Mouse (Mus musculus) myocyte (in vitro differentiated cells): Measurements from ENCODE around the gene Cirbp.

Experiments used
- E2F4 ChIP-seq: IDR thresholded peaks from one replicate; pipeline ENCODE4 v1.6.1; 2011; ENCODE audit warnings: mild to moderate bottlenecking, control low read depth, moderate library complexity; ENCODE audit not compliant: insufficient read depth
- MYOD1 ChIP-seq, 3 experiments: IDR thresholded peaks; one replicate each; pipeline ENCODE4 v1.6.1; 2011; ENCODE audit warnings: control low read depth in 2 of 3, low read depth in 2 of 3, mild to moderate bottlenecking in 2 of 3, moderate library complexity in 1 of 3; ENCODE audit not compliant: insufficient read length in 2 of 3, control insufficient read depth in 1 of 3
- MYOG ChIP-seq, 3 experiments: IDR thresholded peaks; one replicate each; pipeline ENCODE4 v1.6.1; 2011; ENCODE audit warnings: control low read depth in 2 of 3, low read depth in 2 of 3, mild to moderate bottlenecking in 2 of 3; ENCODE audit not compliant: insufficient read length in 2 of 3, control insufficient read depth in 1 of 3, insufficient read depth in 1 of 3
- POLR2A ChIP-seq: IDR thresholded peaks from one replicate; pipeline ENCODE4 v1.6.1; 2011; ENCODE audit warnings: low read depth, mild to moderate bottlenecking, control low read depth, moderate library complexity; ENCODE audit not compliant: insufficient read length
- TCF12 ChIP-seq: IDR thresholded peaks from one replicate; pipeline ENCODE4 v1.6.1; 2011; ENCODE audit warnings: mild to moderate bottlenecking, control low read depth; ENCODE audit not compliant: poor library complexity, insufficient read depth, severe bottlenecking
- USF1 ChIP-seq: IDR thresholded peaks from one replicate; pipeline ENCODE4 v1.6.1; 2011; ENCODE audit warnings: low read depth, mild to moderate bottlenecking, control low read depth, moderate library complexity

DNA sequence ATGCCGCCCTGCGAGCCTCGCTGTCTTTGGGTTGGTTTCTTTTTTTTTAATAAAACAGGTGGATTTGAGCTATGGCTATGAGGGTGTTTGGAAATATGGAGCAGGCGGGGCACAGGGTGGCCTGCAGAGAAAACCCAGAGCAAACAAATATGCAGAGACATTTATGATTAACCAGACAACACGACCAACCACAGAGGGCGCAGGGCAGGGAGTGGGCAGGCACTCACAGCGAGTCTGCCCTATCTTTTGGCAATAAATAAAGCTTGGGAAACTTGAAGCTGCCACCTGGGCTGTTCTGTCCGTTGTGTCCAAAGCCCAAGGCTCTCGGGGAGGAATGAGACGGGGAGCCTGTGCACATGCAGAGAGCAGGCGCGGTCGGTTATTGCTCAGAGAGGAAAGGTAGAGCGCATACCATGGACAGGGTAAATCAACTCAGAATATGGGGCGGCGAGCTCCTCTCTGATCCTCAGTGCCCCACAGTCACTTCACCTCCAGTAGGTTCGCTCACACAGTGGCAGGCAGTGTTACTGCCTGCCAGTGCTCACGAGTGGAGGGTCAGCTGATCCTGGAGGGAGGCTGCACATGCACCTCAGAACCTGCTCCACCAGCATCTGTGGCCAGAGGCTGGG, 35.3 kb upstream of the Cirbp start:
- no peak for TF ChIP-seq MYOG (IDR thresholded peaks at IDR 0.05; ENCODE audit: control insufficient read depth in 1 of 3, insufficient read depth in 1 of 3, insufficient read length in 2 of 3, low read depth in 2 of 3)
- TF ChIP-seq MYOD1 (IDR thresholded peaks at IDR 0.05; ENCODE audit: control insufficient read depth in 1 of 3, insufficient read length in 2 of 3, low read depth in 2 of 3), result no peak
- TF ChIP-seq TCF12, result no peak
- no peak for TF ChIP-seq POLR2A
- no peak for TF ChIP-seq E2F4
- TF ChIP-seq USF1, result no peak
